Mouse (Mus musculus): ENCODE data around the gene Srebf2.

The Srebf2 gene

GRCm38 (mm10) chr15:82184183-82184582 is 37.2 kb downstream of the Srebf2 start:
- no peak for DNase-seq

- DNase-seq, result no peak
These were observed 37.7 kb downstream of the Srebf2 start for GRCm38 (mm10) chr15:82184656-82185055.

- DNase-seq, result no peak
These were observed 38.2 kb downstream of the Srebf2 start for GRCm38 (mm10) chr15:82185062-82185783.

- DNase-seq, result no peak
These were observed 39.1 kb downstream of the Srebf2 start for GRCm38 (mm10) chr15:82186131-82186530.

GRCm38 (mm10) chr15:82186931-82187330 is 40.0 kb downstream of the Srebf2 start:
- no peak for DNase-seq

GRCm38 (mm10) chr15:82187401-82187800 is 40.4 kb downstream of the Srebf2 start:
- DNase-seq, result no peak

- DNase-seq, result no peak
These were observed 40.9 kb downstream of the Srebf2 start for GRCm38 (mm10) chr15:82187924-82188323.

GRCm38 (mm10) chr15:82188481-82189240 is 41.7 kb downstream of the Srebf2 start:
- peak; percentile 60 for DNase-seq

GRCm38 (mm10) chr15:82192617-82193016 is 45.6 kb downstream of the Srebf2 start:
- DNase-seq, result peak; percentile 93

- no peak for DNase-seq
These were observed 49.3 kb downstream of the Srebf2 start for GRCm38 (mm10) chr15:82196300-82196699.

- DNase-seq, result no peak
These were observed 50.3 kb downstream of the Srebf2 start for GRCm38 (mm10) chr15:82197246-82197750.

- no peak for DNase-seq
These were observed 51.0 kb downstream of the Srebf2 start for GRCm38 (mm10) chr15:82197937-82198336.

GRCm38 (mm10) chr15:82198342-82198741 is 51.4 kb downstream of the Srebf2 start:
- DNase-seq, result no peak

- no peak for DNase-seq
These were observed 52.6 kb downstream of the Srebf2 start for GRCm38 (mm10) chr15:82199546-82199945.

- DNase-seq, result no peak
These were observed 55.1 kb downstream of the Srebf2 start for GRCm38 (mm10) chr15:82202086-82202485.

- no peak for DNase-seq
These were observed 56.1 kb downstream of the Srebf2 start for GRCm38 (mm10) chr15:82203090-82203489.

- no peak for DNase-seq
These were observed 56.8 kb downstream of the Srebf2 start for GRCm38 (mm10) chr15:82203611-82204351.

GRCm38 (mm10) chr15:82204680-82205371 is 57.8 kb downstream of the Srebf2 start:
- no peak for DNase-seq

GRCm38 (mm10) chr15:82206365-82207104 is 59.6 kb downstream of the Srebf2 start:
- DNase-seq, result peak; percentile 81

GRCm38 (mm10) chr15:82207105-82207459 is 60.1 kb downstream of the Srebf2 start:
- no peak for DNase-seq

GRCm38 (mm10) chr15:82207504-82208219 is 60.7 kb downstream of the Srebf2 start:
- DNase-seq, result peak; percentile 25

Measured in retina, postnatal 1 day (tissue).